9 mouse cellular contexts compared by ENCODE assay signal in the genomic region with DNA sequence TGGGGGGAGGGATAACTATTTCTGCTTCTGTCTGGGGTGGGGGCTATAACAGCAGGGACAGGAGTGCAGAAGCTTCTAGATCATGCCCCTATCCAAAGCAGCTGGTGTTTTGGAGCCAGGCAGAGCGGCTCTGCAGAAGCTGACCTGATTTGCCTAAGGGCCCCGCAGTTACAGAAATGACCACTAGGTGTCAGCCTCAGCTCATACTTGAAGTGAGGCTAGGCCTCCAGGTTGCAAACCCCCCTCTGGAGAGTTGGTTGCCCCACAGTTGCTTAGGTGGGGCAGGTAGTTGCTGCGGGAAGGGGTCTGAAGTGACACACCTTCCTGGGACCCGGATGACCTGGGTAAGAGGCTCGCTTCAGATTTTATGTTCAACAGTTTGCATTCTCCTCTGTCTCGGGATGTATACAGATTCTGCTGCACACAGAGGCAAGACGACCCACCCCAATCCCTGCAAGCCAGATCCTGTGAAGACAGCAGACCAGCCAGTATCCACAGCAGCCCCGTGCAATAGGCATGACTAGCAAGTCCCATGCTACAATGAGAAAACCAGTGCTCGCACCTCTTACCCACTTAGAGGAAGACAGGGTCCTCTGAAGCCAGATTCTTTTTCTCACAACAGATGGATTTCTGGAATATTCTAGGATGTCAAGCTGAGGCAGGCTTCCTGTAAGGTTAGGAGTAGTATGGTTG. TPM values are rescaled to one million over a fixed set of nuclear protein-coding genes. Genes with fewer than 3 reads are reported as not detected.
DNase-seq lines count a peak whose midpoint lies in the region; ATAC-seq and TF ChIP-seq lines count a peak whose summit lies in the region.
"Had no signal": no experiment of that assay in that cellular context is flagged by ENCODE, and none has a peak within 500 bp of the region (broad histone marks: within the 10 kb centered on the region; RNA-seq: fewer than 3 reads in every experiment).

No protein-coding gene starts in this region.

- peak; percentile 92 for TF ChIP-seq CTCF in G1E (IDR thresholded peaks at IDR 0.05; ENCODE audit: low read depth, low read length)
- peak; percentile 97 for TF ChIP-seq CTCF in brain, embryonic 14.5 days (IDR thresholded peaks at IDR 0.05; ENCODE audit: borderline replicate concordance, extremely low read depth, insufficient read depth, insufficient read length)

- ATAC-seq in G1E (ENCODE audit: extremely low read depth, insufficient number of reproducible peaks, low FRiP score, poor library complexity, severe bottlenecking), result no peak
- peak; percentile 71 for ATAC-seq in megakaryocyte progenitor cell, adult 5-6 weeks (replicated peaks; ENCODE audit: poor library complexity)

- intact Hi-C loops in heart, postnatal 14 days (cut with DNase I), result loop anchor here (1.0 to 5.0 kb wide), 5 partner anchors 116 to 566 kb away; partner anchors contain the start of gene Dlk2

- H3K4me1 ChIP-seq in G1E (ENCODE audit: insufficient read depth, low read depth, low read length), result peaks cover 99% of the 10 kb centered on the region
- peaks cover 84% of the 10 kb centered on the region for H3K4me1 ChIP-seq in forebrain, embryonic 10.5 days

- H3K9me3 ChIP-seq in G1E (replicated peaks), result no peaks in the 10 kb centered on the region
- H3K9me3 ChIP-seq in forebrain, embryonic 10.5 days, result no peaks in the 10 kb centered on the region

- no peaks in the 10 kb centered on the region; the same call in 1 of the 2 replicates for H3K27me3 ChIP-seq in G1E (ENCODE audit: insufficient read depth, low read length)
- H3K27me3 ChIP-seq in forebrain, embryonic 10.5 days (ENCODE audit: poor library complexity, severe bottlenecking), result peaks cover 51% of the 10 kb centered on the region

- H3K4me3 ChIP-seq in G1E (ENCODE audit: low read depth, low read length), result no peak overlapping the region
- H3K4me3 ChIP-seq in forebrain, embryonic 10.5 days, result no peak overlapping the region; the same call in 1 of the 2 replicates

- 29% methylated on average over 9 of the region's 9 CpGs for WGBS in forebrain, embryonic 10.5 days

- no peak for TF ChIP-seq POLR2A in brain, embryonic 14.5 days (IDR thresholded peaks at IDR 0.05; ENCODE audit: borderline replicate concordance, extremely low read depth, insufficient read depth, insufficient read length, poor library complexity, severe bottlenecking)

- peak; percentile 54 for DNase-seq in G1E (ENCODE audit: low spot score)
- DNase-seq in brain, embryonic 14.5 days (ENCODE audit: low read depth), result peak; percentile 91
- DNase-seq in forebrain, embryonic 10.5 days (ENCODE audit: extremely low spot score, low spot score), result peak; percentile 85
- DNase-seq in heart, postnatal 14 days, result peak; percentile 83 to 93
- peak; percentile 94 to 95 for DNase-seq in layer of hippocampus, postnatal 10 days (ENCODE audit: low spot score in 2 of 2)
- peak; percentile 73 to 79 for DNase-seq in right cerebral cortex, postnatal 36 days (ENCODE audit: low spot score in 2 of 2)
- peak; percentile 71 to 86 for DNase-seq in urinary bladder, postnatal 4 days (ENCODE audit: low spot score in 2 of 2)

- H3K36me3 ChIP-seq in G1E (replicated peaks), result peaks cover 8% of the 10 kb centered on the region
- no peaks in the 10 kb centered on the region for H3K36me3 ChIP-seq in forebrain, embryonic 10.5 days (replicated peaks)

- 0 out of 2 replicates have a peak overlapping the region, but pooled peaks have one; percentile 48 for H3K27ac ChIP-seq in forebrain, embryonic 10.5 days

RNA-seq across cellular contexts. Expression of gene 1600014C23Rik, which starts 2.3 kb away (rescaled TPM):
- total RNA-seq in G1E (2014; fragmentation: Nextera tagmentation) (11.8 TPM in 1 of 2 replicates, not detected in the other), G1E (2017) (3.6 and 4.4 TPM in 2 replicates)
- 2.2 and 2.7 TPM in 2 replicates for polyA plus RNA-seq in G1E (2012)
- 0.21 TPM in 1 of 2 replicates, not detected in the other for polyA plus RNA-seq in brain, embryonic 14.5 days (2012; rRNA removed)
- 0.79 TPM in 1 of 2 replicates, not detected in the other for polyA plus RNA-seq in forebrain, embryonic 10.5 days (2016; fragmentation: Nextera tagmentation; extraction: Ambion mirVana)
- total RNA-seq in heart, postnatal 14 days (2021), result under 1 TPM in 1 of 2 experiments, not detected in 1; 0.60 TPM
- not detected for total RNA-seq in layer of hippocampus, postnatal 10 days (2021)
- total RNA-seq in megakaryocyte progenitor cell, adult 5-6 weeks (2015), result not detected in 2 replicates
- total RNA-seq in megakaryocyte progenitor cell, adult 5-6 weeks (2017), result not detected in 2 replicates
- polyA plus RNA-seq: liver, embryonic 16.5 days had no signal

RNA-seq across cellular contexts. Expression of gene Tmem63b, which starts 44.6 kb away (rescaled TPM):
- total RNA-seq in G1E (2014; fragmentation: Nextera tagmentation), result 22.6 and 25.0 TPM in 2 replicates
- 8.7 and 9.9 TPM in 2 replicates for total RNA-seq in G1E (2017)
- polyA plus RNA-seq in G1E (2012), result 18.6 and 21.6 TPM in 2 replicates
- 306 and 323 TPM in 2 replicates for polyA plus RNA-seq in brain, embryonic 14.5 days (2012; rRNA removed)
- polyA plus RNA-seq in forebrain, embryonic 10.5 days (2016; fragmentation: Nextera tagmentation; extraction: Ambion mirVana), result 46.9 and 49.0 TPM in 2 replicates
- total RNA-seq in heart, postnatal 14 days (2021), result 10 to 100 TPM; 78.4 to 81.2 TPM
- total RNA-seq in layer of hippocampus, postnatal 10 days (2021), result 100 to 1,000 TPM; 223 to 234 TPM
- total RNA-seq in megakaryocyte progenitor cell, adult 5-6 weeks (2015), result 3.9 and 5.0 TPM in 2 replicates
- total RNA-seq in megakaryocyte progenitor cell, adult 5-6 weeks (2017), result 2.0 and 5.5 TPM in 2 replicates

RNA-seq across cellular contexts. Expression of gene Mrpl14, which starts 45.2 kb away (rescaled TPM):
- total RNA-seq in G1E (2014; fragmentation: Nextera tagmentation), result 36.2 and 36.8 TPM in 2 replicates
- 17.3 and 29.6 TPM in 2 replicates for total RNA-seq in G1E (2017)
- 237 and 310 TPM in 2 replicates for polyA plus RNA-seq in G1E (2012)
- 74.8 and 101 TPM in 2 replicates for polyA plus RNA-seq in brain, embryonic 14.5 days (2012; rRNA removed)
- polyA plus RNA-seq in forebrain, embryonic 10.5 days (2016; fragmentation: Nextera tagmentation; extraction: Ambion mirVana), result 142 and 151 TPM in 2 replicates
- total RNA-seq in heart, postnatal 14 days (2021), result 100 to 1,000 TPM; 116 to 123 TPM
- 10 to 100 TPM; 37.3 to 42.5 TPM for total RNA-seq in layer of hippocampus, postnatal 10 days (2021)
- 35.2 and 47.5 TPM in 2 replicates for total RNA-seq in megakaryocyte progenitor cell, adult 5-6 weeks (2015)
- total RNA-seq in megakaryocyte progenitor cell, adult 5-6 weeks (2017), result 24.9 and 34.2 TPM in 2 replicates
